Mouse (Mus musculus): ENCODE measurements around the gene Psd. TPM values are rescaled to one million over a fixed set of nuclear protein-coding genes. Genes with fewer than 3 reads are reported as not detected.

The Psd gene
- total and polyA plus RNA-seq, 3 experiments: 7.3 to 13.7 (median 7.9) TPM

GRCm38 (mm10) chr19:46320076-46320785, 6.7 kb downstream of the Psd start:
- DNase-seq: no peak

DNA sequence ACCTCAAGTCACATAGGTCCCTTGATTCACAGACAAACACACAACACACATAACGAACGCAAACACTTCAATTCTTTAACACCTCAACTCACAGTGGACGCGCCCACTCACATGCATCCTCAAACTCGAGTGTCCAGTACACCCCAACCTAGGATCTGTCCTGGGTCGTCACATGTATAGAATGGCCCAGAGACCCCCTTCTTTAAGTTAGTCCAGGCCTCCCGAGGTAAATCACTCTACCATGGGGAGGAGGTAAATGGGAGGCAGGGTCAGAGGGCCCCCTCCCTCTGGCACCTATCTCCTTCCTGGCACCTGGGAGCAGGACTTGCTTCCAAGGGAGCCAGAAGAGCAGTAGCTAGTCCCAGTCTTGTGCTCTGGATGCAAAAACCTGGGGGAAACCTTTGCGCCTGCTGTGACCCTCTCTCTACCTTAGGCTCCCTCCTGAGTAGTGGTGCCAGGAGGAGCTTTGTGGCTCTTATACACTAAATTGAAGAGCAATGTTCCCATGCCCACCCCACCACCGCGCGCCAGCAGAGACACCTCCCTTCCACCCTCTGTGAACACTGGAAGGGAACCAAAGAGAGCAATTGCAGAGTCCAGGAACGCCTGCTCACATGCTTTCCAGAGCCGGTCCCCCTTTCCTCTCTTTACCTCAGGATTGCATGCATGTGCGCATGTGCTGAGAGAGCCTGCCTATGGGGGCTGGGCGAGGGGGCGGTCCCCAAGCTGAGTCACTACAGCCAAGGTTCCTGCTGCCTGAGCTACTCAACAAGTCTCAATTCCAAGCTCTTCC, 8.2 kb downstream of the Psd start:
- peak; percentile 93 for DNase-seq

DNA sequence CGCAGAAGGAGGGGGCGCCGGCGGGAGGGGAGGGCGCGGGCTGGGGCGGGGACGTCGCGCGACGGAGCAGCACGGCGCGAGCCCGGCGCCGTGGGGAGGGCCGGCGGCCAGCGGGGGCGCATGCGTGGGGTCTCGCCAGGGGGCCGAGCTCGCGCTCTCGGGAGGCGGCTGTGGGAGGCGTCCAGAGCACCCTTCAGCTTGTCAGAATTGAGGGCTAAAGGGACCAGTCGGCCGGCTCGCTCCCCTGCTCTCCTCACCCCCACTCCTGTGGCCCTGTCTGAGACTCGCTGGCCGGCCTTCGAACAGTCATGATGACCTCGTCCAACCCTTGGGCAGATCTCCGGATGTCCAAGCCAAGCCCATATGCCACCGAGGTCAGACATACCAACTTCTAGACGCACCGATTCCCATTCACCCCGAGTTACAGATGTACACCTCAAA, 8.9 kb downstream of the Psd start:
- DNase-seq: peak; percentile 50

- DNase-seq: peak; percentile 4
Observed at GRCm38 (mm10) chr19:46317546-46317885, 9.4 kb downstream of the Psd start.

GRCm38 (mm10) chr19:46316846-46317545, 10.0 kb downstream of the Psd start:
- DNase-seq: peak; percentile 6

DNA sequence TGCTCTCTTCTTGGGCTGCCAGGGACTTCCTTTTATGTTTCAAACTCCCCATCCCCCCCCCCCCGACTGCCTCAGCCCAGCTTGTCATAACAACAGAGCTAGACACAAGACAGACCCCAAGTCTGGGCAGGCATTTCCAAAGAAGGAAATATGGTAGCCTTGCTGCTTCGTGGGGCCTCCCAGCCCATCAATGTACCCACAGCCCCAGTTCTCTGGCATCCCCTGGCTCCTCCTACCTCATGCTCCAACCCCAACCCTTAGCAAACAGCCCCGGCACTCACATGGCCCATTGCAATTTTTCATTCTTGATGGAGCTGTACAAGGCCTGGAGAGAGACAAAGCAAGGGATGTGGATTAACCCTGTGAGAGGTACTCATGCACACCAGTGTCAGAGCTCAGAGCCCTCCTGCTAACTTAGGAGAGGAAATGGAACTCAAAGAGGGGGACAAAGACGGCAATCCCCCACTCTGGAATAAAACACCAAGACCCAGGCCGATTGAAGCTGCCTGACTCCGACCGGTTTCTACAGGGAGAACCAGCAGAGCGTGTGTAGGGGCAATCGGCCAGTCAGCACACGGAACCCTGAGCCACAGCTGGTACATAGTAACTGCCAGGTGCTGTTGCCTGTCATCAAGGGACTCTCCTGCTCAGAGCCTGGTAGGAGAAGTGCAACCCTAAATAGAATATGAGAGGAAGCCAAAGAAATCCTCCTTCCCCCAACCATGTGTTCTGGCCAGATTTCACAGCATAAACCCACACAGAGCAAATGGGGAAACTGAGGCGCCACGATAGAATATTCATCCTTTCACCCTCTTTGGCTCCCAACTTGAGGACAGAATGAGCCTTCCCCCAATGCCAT, 11.0 kb downstream of the Psd start:
- no peak for DNase-seq

DNA sequence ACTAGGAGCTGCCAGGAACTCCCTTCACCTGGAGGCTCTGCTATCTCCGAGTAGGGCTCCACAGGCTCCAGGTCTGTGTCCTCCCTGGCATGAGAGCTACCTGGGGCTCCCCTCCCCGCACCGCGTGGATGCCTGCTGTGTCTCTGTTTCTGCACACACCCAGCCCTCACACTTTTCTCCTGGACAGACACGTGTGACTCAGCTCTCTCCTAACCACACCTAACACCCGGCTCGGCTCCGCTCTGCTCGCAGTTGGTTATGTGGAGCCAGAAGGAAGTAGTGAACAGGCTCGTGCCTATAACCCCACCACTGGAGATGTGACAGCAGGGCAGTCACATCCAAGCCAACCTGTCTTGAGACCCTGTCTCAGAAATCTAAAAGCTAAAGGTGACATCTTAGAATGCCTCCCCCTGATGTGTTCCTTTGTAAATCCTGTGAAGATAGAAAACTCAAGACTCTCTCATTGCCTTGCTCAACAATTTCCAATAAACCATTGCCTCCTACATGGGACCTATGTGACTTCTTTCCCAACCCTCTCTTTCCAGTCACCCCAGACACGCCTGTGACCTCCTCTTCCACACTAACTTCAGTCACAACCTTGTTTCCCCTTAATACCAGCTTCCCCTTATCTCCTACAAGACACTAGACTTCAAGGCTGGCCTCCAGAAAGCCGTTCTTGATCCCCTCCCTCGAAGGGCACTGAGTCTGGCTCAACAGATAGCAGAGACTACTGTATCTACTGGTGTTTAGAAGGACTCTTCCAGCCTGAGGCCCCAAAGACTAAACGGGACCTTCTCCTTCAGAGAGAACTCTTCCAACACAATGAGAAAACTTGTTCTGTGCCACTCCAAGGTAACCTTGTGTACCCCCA, 11.8 kb downstream of the Psd start:
- no peak for DNase-seq

GRCm38 (mm10) chr19:46314151-46314601, 12.8 kb downstream of the Psd start:
- DNase-seq: peak; percentile 24

GRCm38 (mm10) chr19:46313591-46313990, 13.4 kb downstream of the Psd start:
- no peak for DNase-seq

DNA sequence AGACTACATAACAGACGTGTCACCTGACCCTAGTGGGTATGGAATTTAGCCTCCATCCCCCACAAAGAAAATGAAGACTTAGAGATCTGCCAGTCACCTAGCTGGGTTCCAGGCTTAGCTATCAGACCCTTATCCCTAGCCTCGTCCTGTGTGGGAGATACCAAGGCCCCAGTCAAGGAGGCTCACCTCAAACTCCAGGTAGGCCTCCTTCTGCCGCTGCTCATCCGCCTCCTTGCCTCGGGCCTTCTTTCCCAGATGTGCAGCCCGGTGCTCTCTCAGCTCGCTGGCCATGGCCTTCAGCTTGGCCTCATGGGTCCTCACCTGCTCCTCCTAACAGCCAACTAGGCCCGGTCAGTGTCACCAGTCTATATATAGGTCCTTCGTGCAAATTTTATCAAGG, 13.8 kb downstream of the Psd start:
- no peak for DNase-seq

GRCm38 (mm10) chr19:46312566-46312965, 14.4 kb downstream of the Psd start:
- peak; percentile 4 for DNase-seq

GRCm38 (mm10) chr19:46311341-46311740, 15.6 kb downstream of the Psd start:
- no peak for DNase-seq

- DNase-seq: no peak
Observed at GRCm38 (mm10) chr19:46310312-46310865, 16.6 kb downstream of the Psd start.

GRCm38 (mm10) chr19:46309651-46310305, 17.2 kb downstream of the Psd start:
- peak; percentile 7 for DNase-seq

- DNase-seq: peak; percentile 81
Observed at GRCm38 (mm10) chr19:46308706-46309435, 18.1 kb downstream of the Psd start.

GRCm38 (mm10) chr19:46308303-46308702, 18.7 kb downstream of the Psd start:
- peak; percentile 5 for DNase-seq

DNA sequence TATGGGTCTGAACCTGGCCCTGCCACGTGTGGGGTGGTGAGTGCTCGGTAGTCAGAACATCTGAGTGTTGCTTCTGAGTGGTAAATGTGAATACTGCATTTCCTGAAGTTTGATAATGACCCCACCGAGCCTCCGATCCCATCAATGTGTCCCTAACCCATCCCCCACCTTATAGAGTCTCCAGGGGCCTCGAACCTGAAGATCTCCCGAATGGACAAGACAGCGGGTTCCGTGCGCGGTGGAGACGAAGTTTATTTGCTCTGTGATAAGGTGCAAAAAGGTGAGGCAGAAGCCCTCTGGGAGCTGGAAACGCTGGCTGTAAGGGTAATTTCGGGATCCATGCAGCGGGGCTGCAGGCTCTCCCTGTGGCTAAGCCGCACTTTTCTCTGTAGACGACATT, 19.2 kb downstream of the Psd start:
- no peak for DNase-seq

GRCm38 (mm10) chr19:46306751-46307289, 20.1 kb downstream of the Psd start:
- no peak for DNase-seq

GRCm38 (mm10) chr19:46306268-46306610, 20.7 kb downstream of the Psd start:
- no peak for DNase-seq
